Mouse (Mus musculus): Measurements from ENCODE around the gene Slc2a4. TPM values are rescaled to one million over a fixed set of nuclear protein-coding genes. Genes with fewer than 3 reads are reported as not detected.
A peak's percentile ranks its signal among the peaks of the same experiment; 100 is the strongest.

Gene Slc2a4
- polyA plus RNA-seq, 1 experiment, result 1.9 TPM

DNA sequence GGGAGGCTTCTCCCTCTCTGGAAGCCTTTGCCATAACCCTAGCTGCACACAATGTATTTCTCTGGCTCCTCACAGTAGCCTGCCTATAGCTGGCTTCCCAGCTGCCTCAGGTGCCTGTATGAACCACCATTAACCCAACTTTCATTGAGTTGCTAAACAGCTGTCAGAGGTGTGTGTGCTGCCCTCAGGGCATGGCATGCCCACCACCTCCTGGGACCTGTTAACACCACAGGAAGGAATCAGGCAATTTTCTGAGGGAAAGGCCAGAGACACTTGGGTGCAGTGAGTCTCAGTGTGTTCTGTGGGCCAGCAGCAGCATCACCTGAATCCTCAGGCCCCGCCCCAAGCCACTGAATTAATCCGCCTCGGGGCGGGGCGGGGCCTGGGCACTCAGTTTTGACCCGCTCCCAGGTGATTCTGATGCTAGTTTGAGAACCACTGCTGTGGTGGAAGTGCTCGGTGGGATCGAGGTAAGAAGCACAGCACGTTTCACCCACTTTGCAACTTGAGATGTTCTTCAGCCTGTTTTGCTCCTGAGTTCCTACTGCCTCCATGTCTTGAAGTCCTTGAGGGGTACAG lies 9.5 kb downstream of the Slc2a4 start:
- no peak for TF ChIP-seq POLR2A (IDR thresholded peaks at IDR 0.05; ENCODE audit: control insufficient read depth, low read depth, low read length)
- TF ChIP-seq CTCF (IDR thresholded peaks at IDR 0.05; ENCODE audit: control insufficient read depth, insufficient read depth, insufficient replicate concordance, low read depth, low read length), result no peak
- no peaks in the 10 kb centered on the region for H3K27me3 ChIP-seq (ENCODE audit: control insufficient read depth, insufficient read depth, low read length)
- H3K27ac ChIP-seq (ENCODE audit: control insufficient read depth, insufficient read depth, low read depth, low read length), result no peak overlapping the region
- H3K36me3 ChIP-seq (ENCODE audit: control insufficient read depth, insufficient read depth, low read length), result peaks cover 5% of the 10 kb centered on the region
- peaks cover 8% of the 10 kb centered on the region for H3K4me1 ChIP-seq (ENCODE audit: control insufficient read depth, insufficient read depth, low read length)
- no peak overlapping the region for H3K4me3 ChIP-seq (ENCODE audit: control insufficient read depth, low read depth, low read length)

DNA sequence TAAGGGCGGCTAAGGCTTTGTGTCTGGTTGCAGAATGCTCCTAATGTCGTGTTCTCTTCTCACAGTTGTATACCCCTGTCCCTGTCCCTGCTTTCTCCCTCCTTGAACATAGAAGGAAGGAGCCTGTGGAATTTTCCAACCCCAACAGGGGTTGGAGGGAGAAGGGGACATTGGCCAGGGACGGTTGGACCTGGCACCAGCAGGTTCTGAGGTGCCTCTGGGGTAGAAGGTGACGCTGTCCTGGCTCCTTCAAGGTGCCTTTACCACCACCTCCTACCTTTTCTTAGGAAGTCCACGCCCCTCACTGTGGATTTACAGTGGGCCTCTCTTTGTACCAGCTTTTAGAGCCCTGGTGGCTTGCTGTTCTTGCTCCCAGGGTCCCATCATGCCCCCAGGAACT lies 10.2 kb downstream of the Slc2a4 start:
- Histone ChIP-seq H3K36me3 (ENCODE audit: control insufficient read depth, insufficient read depth, low read length) (peaks cover 5% of the 10 kb centered on the region), H3K4me1 (ENCODE audit: control insufficient read depth, insufficient read depth, low read length) (peaks cover 8% of the 10 kb centered on the region), H3K27me3 (ENCODE audit: control insufficient read depth, insufficient read depth, low read length) (no peaks in the 10 kb centered on the region), H3K4me3 (ENCODE audit: control insufficient read depth, low read depth, low read length) (no peak overlapping the region), H3K27ac (ENCODE audit: control insufficient read depth, insufficient read depth, low read depth, low read length) (no peak overlapping the region)
- TF ChIP-seq POLR2A (IDR thresholded peaks at IDR 0.05; ENCODE audit: control insufficient read depth, low read depth, low read length), result no peak

DNA sequence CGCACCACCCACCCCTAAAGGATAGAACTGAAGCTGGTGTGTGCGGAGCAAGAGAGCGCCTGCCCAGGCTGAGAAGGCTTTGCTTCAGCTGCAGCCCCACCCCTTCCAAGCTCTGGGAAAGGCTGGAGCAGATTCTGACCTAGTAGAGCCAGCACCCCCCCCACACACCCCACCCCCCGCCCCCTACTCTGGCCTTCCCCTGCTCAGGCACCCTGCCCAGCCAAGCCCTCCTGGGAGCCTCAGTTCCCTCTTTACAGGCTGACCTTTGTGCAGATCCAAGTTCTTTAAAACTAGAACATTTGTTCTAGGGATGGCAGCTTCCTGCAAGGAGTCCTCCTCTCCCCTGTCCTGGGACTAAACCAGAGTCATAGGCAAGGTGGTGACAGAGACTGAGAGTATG lies 10.6 kb downstream of the Slc2a4 start:
- peaks cover 8% of the 10 kb centered on the region for H3K4me1 ChIP-seq (ENCODE audit: control insufficient read depth, insufficient read depth, low read length)
- no peaks in the 10 kb centered on the region for H3K27me3 ChIP-seq (ENCODE audit: control insufficient read depth, insufficient read depth, low read length)
- no peak overlapping the region for H3K27ac ChIP-seq (ENCODE audit: control insufficient read depth, insufficient read depth, low read depth, low read length)

DNA sequence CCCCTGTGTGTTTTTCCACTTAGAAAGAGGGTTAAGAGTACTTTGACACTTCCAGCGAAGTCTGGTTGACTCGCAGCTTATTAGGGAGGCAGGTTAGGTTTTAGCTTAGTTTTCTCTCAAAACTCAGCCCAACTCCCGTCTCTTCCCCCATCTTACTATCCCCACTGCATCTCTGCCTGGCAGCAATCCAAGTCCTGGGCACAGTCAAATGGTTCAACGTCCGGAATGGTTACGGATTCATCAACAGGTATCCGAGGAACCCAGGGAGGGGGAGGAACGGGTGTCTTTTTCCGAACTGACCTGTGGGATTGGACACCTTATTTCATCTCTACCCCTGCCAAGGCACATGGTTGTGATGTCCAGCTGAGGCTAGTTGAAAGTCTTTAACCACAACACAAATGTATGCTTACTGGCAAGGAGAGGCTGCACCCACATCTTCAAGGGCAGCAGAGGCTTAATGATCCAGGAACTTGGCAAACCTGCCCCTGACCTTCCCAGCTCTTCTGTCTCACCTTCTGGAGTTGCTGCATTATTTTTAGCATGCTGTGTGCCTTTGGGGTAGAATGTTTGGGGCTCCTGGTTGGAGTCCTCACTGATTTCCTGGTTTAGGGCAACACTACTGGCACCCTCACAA lies 11.2 kb downstream of the Slc2a4 start:
- Histone ChIP-seq H3K4me1 (ENCODE audit: control insufficient read depth, insufficient read depth, low read length) (peaks cover 8% of the 10 kb centered on the region), H3K27ac (ENCODE audit: control insufficient read depth, insufficient read depth, low read depth, low read length) (peak overlapping the region; percentile 91), H3K4me3 (ENCODE audit: control insufficient read depth, low read depth, low read length) (peak overlapping the region; percentile 91), H3K27me3 (ENCODE audit: control insufficient read depth, insufficient read depth, low read length) (no peaks in the 10 kb centered on the region), H3K36me3 (ENCODE audit: control insufficient read depth, insufficient read depth, low read length) (peaks cover 5% of the 10 kb centered on the region)
- no peak for TF ChIP-seq POLR2A (IDR thresholded peaks at IDR 0.05; ENCODE audit: control insufficient read depth, low read depth, low read length)
- no peak for TF ChIP-seq CTCF (IDR thresholded peaks at IDR 0.05; ENCODE audit: control insufficient read depth, insufficient read depth, insufficient replicate concordance, low read depth, low read length)

More for the DNA sequence above, 10.6 kb downstream of the Slc2a4 start:
- TF ChIP-seq CTCF (IDR thresholded peaks at IDR 0.05; ENCODE audit: control insufficient read depth, insufficient read depth, insufficient replicate concordance, low read depth, low read length), result no peak
- TF ChIP-seq POLR2A (IDR thresholded peaks at IDR 0.05; ENCODE audit: control insufficient read depth, low read depth, low read length), result no peak
- Histone ChIP-seq H3K36me3 (ENCODE audit: control insufficient read depth, insufficient read depth, low read length) (peaks cover 5% of the 10 kb centered on the region), H3K4me3 (ENCODE audit: control insufficient read depth, low read depth, low read length) (peak overlapping the region; percentile 91)

DNA sequence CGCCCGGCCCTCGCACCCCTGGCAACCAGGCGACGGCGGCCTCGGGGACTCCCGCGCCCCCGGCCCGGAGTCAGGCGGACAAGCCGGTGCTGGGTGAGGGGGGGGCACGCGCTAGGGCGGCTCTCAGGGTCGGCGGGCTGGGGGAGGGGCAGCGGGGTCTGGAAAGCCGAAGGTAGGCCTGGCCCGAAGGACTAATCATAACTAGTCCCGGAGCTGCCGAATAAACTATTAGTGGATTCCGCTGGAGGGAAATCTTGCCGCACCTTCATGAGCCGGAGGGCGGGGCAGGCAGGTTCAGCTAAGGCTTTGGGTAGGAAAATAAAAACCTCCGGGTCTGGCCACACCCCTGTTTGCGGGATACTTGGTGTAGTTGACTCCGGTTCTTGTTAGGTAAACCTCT lies 11.8 kb downstream of the Slc2a4 start:
- H3K36me3 ChIP-seq (ENCODE audit: control insufficient read depth, insufficient read depth, low read length), result peaks cover 5% of the 10 kb centered on the region
- peak overlapping the region; percentile 91 for H3K27ac ChIP-seq (ENCODE audit: control insufficient read depth, insufficient read depth, low read depth, low read length)
- peak overlapping the region; percentile 91 for H3K4me3 ChIP-seq (ENCODE audit: control insufficient read depth, low read depth, low read length)
- no peaks in the 10 kb centered on the region for H3K27me3 ChIP-seq (ENCODE audit: control insufficient read depth, insufficient read depth, low read length)
- TF ChIP-seq POLR2A (IDR thresholded peaks at IDR 0.05; ENCODE audit: control insufficient read depth, low read depth, low read length) (no peak), CTCF (IDR thresholded peaks at IDR 0.05; ENCODE audit: control insufficient read depth, insufficient read depth, insufficient replicate concordance, low read depth, low read length) (no peak)
- peaks cover 8% of the 10 kb centered on the region for H3K4me1 ChIP-seq (ENCODE audit: control insufficient read depth, insufficient read depth, low read length)

DNA sequence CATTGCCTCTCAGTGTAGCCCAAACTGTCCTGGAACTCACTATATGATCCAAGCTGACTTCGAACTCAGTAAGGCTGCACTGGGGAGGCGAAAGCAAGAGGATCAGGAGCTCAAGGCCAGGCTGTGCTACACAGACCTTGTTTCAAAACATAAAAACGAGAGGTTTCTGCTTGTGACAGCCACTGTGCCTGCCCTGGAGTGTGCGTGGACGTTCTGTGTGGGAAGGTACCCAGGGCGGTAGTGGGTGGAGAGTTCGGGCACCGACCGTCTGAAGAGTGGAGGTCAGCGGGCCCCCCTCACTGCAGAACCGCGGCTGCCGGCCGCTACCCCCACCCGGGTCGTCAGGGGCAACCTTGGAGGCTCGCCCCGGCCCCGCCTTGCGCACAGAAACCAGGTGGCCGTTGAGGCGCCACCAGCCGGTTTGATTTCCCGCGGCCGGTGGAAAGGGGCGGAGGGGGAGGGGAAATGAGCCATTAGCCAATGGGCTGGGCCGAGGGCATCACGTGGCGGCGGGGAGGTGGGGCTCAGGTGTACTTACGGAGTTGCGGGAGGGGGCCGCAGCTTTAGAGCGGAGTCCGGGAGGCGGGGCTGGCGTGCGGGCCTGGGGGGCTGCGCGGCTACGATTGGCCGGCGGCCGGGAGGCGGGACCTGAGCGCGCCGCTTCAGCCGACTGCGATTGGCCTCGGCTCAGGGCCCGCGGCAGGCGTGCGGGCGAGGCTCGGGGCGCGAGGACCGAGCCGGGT lies 12.7 kb downstream of the Slc2a4 start, which contains the start of gene Ybx2:
Ybx2 (plus strand) TSS at position 660 of the 743 bp plus-strand sequence.
- H3K27me3 ChIP-seq (ENCODE audit: control insufficient read depth, insufficient read depth, low read length), result no peaks in the 10 kb centered on the region
- peak within 1 kb of the TSS; percentile 91 for H3K4me3 ChIP-seq (ENCODE audit: control insufficient read depth, low read depth, low read length)
- peak within 1 kb of the TSS; percentile 98 for H3K27ac ChIP-seq (ENCODE audit: control insufficient read depth, insufficient read depth, low read depth, low read length)
- H3K4me1 ChIP-seq (ENCODE audit: control insufficient read depth, insufficient read depth, low read length), result peaks cover 6% of the 10 kb centered on the region
- peaks cover 2% of the 10 kb centered on the region; the same call in 1 of the 2 replicates for H3K36me3 ChIP-seq (ENCODE audit: control insufficient read depth, insufficient read depth, low read length)
- peak; percentile 59; the same call in 1 of the 2 replicates for TF ChIP-seq POLR2A (IDR thresholded peaks at IDR 0.05; ENCODE audit: control insufficient read depth, low read depth, low read length)
- no peak for TF ChIP-seq CTCF (IDR thresholded peaks at IDR 0.05; ENCODE audit: control insufficient read depth, insufficient read depth, insufficient replicate concordance, low read depth, low read length)

DNA sequence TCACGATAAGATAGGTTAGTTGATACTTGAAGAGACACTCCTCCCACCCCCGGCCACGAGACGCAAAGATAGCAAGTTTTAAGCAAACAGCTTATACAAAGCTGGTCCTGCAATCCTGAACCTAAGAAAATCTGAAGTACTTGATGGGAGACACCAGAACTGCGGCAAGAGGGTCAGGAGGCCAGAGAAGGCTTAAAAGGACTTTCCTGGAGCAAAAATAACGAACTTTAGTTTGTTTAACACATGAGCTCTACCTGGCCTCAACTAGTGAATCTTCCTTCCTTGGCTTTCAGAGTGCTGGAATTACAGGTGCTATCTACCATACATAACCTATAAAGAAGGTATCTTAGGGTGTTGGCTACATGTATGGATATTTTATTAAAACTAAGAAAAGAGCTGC lies 13.3 kb downstream of the Slc2a4 start:
- H3K4me3 ChIP-seq (ENCODE audit: control insufficient read depth, low read depth, low read length), result peak overlapping the region; percentile 91
- H3K36me3 ChIP-seq (ENCODE audit: control insufficient read depth, insufficient read depth, low read length), result peaks cover 2% of the 10 kb centered on the region; the same call in 1 of the 2 replicates
- TF ChIP-seq POLR2A (IDR thresholded peaks at IDR 0.05; ENCODE audit: control insufficient read depth, low read depth, low read length), result no peak
- TF ChIP-seq CTCF (IDR thresholded peaks at IDR 0.05; ENCODE audit: control insufficient read depth, insufficient read depth, insufficient replicate concordance, low read depth, low read length), result no peak
- H3K4me1 ChIP-seq (ENCODE audit: control insufficient read depth, insufficient read depth, low read length), result peaks cover 8% of the 10 kb centered on the region
- peak overlapping the region; percentile 98 for H3K27ac ChIP-seq (ENCODE audit: control insufficient read depth, insufficient read depth, low read depth, low read length)
- H3K27me3 ChIP-seq (ENCODE audit: control insufficient read depth, insufficient read depth, low read length), result no peaks in the 10 kb centered on the region

Data from testis, adult 2 months (tissue).